Mouse (Mus musculus) mouse trophoblast stem cell (cell line): ENCODE data around the gene Aif1.

Experiments
- in situ Hi-C, 2 experiments: fragments of 300-500 bp; cut with MseI, MboI; formaldehyde crosslinking; loops; 2 replicates in 1 of 2; 3 replicates in 1 of 2; pipeline ENCODE4 v1.15.1; 2025

Aif1 gene

GRCm38 (mm10) chr17:35195631-35196320, 19.9 kb upstream of the Aif1 start:
- in situ Hi-C loops = no loop called here

GRCm38 (mm10) chr17:35194844-35195630, 19.2 kb upstream of the Aif1 start:
- in situ Hi-C loops = no loop called here

- in situ Hi-C loops = no loop called here
Observed at GRCm38 (mm10) chr17:35193881-35194843, 18.3 kb upstream of the Aif1 start, which contains the start of gene Ltb. Gene Ltb, plus strand, starts transcription at chr17:35194439.

- in situ Hi-C loops = no loop called here
Observed at GRCm38 (mm10) chr17:35192924-35193323, 17.1 kb upstream of the Aif1 start.

- in situ Hi-C loops = no loop called here
Observed at GRCm38 (mm10) chr17:35191723-35192122, 15.9 kb upstream of the Aif1 start.

GRCm38 (mm10) chr17:35190096-35190495, 14.2 kb upstream of the Aif1 start:
- in situ Hi-C loops = no loop called here

GRCm38 (mm10) chr17:35189186-35189585, 13.3 kb upstream of the Aif1 start:
- in situ Hi-C loops = no loop called here

GRCm38 (mm10) chr17:35187959-35188610, 12.2 kb upstream of the Aif1 start, which contains the start of gene Lst1:
Gene Lst1, minus strand, starts transcription at chr17:35188439.
- in situ Hi-C loops = no loop called here

- in situ Hi-C loops = no loop called here
Observed at GRCm38 (mm10) chr17:35187345-35187744, 11.5 kb upstream of the Aif1 start.

- in situ Hi-C loops = no loop called here
Observed at GRCm38 (mm10) chr17:35186681-35187080, 10.8 kb upstream of the Aif1 start.

- in situ Hi-C loops = no loop called here
Observed at GRCm38 (mm10) chr17:35185639-35186611, 10.1 kb upstream of the Aif1 start.

GRCm38 (mm10) chr17:35180093-35180492, 4.2 kb upstream of the Aif1 start:
- in situ Hi-C loops = no loop called here

GRCm38 (mm10) chr17:35178528-35178927, 2.7 kb upstream of the Aif1 start:
- in situ Hi-C loops = loop anchor here in 1 of 2 experiments (5.0 kb wide), 1 partner anchor 54 kb away; the partner anchor contains the start of gene Atp6v1g2

- in situ Hi-C loops = loop anchor here in 1 of 2 experiments (5.0 kb wide), 1 partner anchor 57 kb away; the partner anchor contains the start of gene Atp6v1g2
Observed at GRCm38 (mm10) chr17:35175382-35175781, 486 bp downstream of the Aif1 start.

- in situ Hi-C loops = loop anchor here in 1 of 2 experiments (5.0 kb wide), 1 partner anchor 58 kb away; the partner anchor contains the start of gene Atp6v1g2
Observed at GRCm38 (mm10) chr17:35174201-35174977, 1.5 kb downstream of the Aif1 start.

- in situ Hi-C loops = loop anchor here in 1 of 2 experiments (5.0 kb wide), 1 partner anchor 59 kb away; the partner anchor contains the start of gene Atp6v1g2
Observed at GRCm38 (mm10) chr17:35173329-35173728, 2.5 kb downstream of the Aif1 start.

GRCm38 (mm10) chr17:35172445-35173234, 3.2 kb downstream of the Aif1 start:
- in situ Hi-C loops = loop anchor here in 1 of 2 experiments (5.0 kb wide), 1 partner anchor 60 kb away; the partner anchor contains the start of gene Atp6v1g2
